8 mouse cellular contexts compared by ENCODE assay signal in genomic region chr9:100685769-100686487, GRCm38 (mm10).
DNase-seq lines count a peak whose midpoint lies in the region; ATAC-seq lines count a peak whose summit lies in the region.

No protein-coding gene starts in this region.

- H3K27ac ChIP-seq in limb, embryonic 10.5 days = no peak overlapping the region
- no peak overlapping the region for H3K27ac ChIP-seq in neural tube, embryonic 11.5 days (ENCODE audit: low read depth, low read length)

- H3K4me3 ChIP-seq in limb, embryonic 10.5 days = no peak overlapping the region
- H3K4me3 ChIP-seq in neural tube, embryonic 11.5 days (ENCODE audit: low read depth, low read length) = no peak overlapping the region

- H3K9me3 ChIP-seq in limb, embryonic 10.5 days (replicated peaks) = no peaks in the 10 kb centered on the region
- no peaks in the 10 kb centered on the region for H3K9me3 ChIP-seq in neural tube, embryonic 11.5 days (ENCODE audit: control insufficient read depth, low read length)

- no peaks in the 10 kb centered on the region for H3K27me3 ChIP-seq in limb, embryonic 10.5 days (ENCODE audit: low read depth, poor library complexity, severe bottlenecking)
- H3K27me3 ChIP-seq in neural tube, embryonic 11.5 days (ENCODE audit: control insufficient read depth, insufficient read depth, low read length) = no peaks in the 10 kb centered on the region

- H3K4me2 ChIP-seq in neural tube, embryonic 11.5 days (ENCODE audit: low read depth) = no peak overlapping the region

- no peak overlapping the region for H3K9ac ChIP-seq in neural tube, embryonic 11.5 days (ENCODE audit: low read length)

- no peaks in the 10 kb centered on the region for H3K36me3 ChIP-seq in limb, embryonic 10.5 days
- H3K36me3 ChIP-seq in neural tube, embryonic 11.5 days (ENCODE audit: control insufficient read depth, insufficient read depth, low read length) = no peaks in the 10 kb centered on the region

- 49% methylated on average over 3 of the region's 3 CpGs for WGBS in limb, embryonic 10.5 days
- WGBS in neural tube, embryonic 11.5 days = 21% methylated on average over 3 of the region's 3 CpGs

- H3K4me1 ChIP-seq in limb, embryonic 10.5 days = peaks cover 3% of the 10 kb centered on the region; the same call in 1 of the 2 replicates
- peaks cover 6% of the 10 kb centered on the region; the same call in 1 of the 2 replicates for H3K4me1 ChIP-seq in neural tube, embryonic 11.5 days (ENCODE audit: control insufficient read depth, insufficient read depth, low read length)

- peak; percentile 38 for DNase-seq in right cerebral cortex, adult 18-20 months
- DNase-seq in right cerebral cortex, postnatal 25 days = no peak
- DNase-seq in frontal cortex, postnatal 14 days (ENCODE audit: low spot score in 2 of 2) = peak; percentile 12 to 15
- DNase-seq in limb, embryonic 10.5 days (ENCODE audit: low spot score) = peak; percentile 31
- DNase-seq in neural tube, embryonic 11.5 days (ENCODE audit: low spot score) = peak; percentile 69
- DNase-seq in spleen, adult 12 weeks (ENCODE audit: low spot score) = no peak
- no peak for DNase-seq in adrenal gland, adult 8-10 months

- peak; percentile 91 for ATAC-seq in neural tube, embryonic 11.5 days (ENCODE audit: insufficient read depth, low FRiP score, low TSS enrichment)
- no peak for ATAC-seq in monocyte, adult 5-6 weeks (replicated peaks; ENCODE audit: insufficient number of reproducible peaks, low FRiP score, low TSS enrichment, poor library complexity, severe bottlenecking)

Comparison
In these comparisons a context has a peak if more than half of its experiments do, and no peak if none do; other contexts are left out.
1. DNase-seq: peak in right cerebral cortex, adult 18-20 months (single experiment), frontal cortex, postnatal 14 days (2 of 2), limb, embryonic 10.5 days (single experiment) and neural tube, embryonic 11.5 days (single experiment); none in right cerebral cortex, postnatal 25 days (single experiment), spleen, adult 12 weeks (single experiment) and adrenal gland, adult 8-10 months (single experiment).